Mouse (Mus musculus): ENCODE measurements at regions not wholly inside any gene's neighbourhood (a gene's known extent, or its start where the extent isn't known, plus 50 kb on each side); places are given as distances from the start of the nearest gene placed in this dataset.

GRCm38 (mm10) chr13:70134544-70134943 lies 332.3 kb downstream of the Med10 start:
- DNase-seq (ENCODE audit: low spot score) = no peak

GRCm38 (mm10) chr13:70136209-70136608 lies 334.0 kb downstream of the Med10 start:
- no peak for DNase-seq (ENCODE audit: low spot score)

GRCm38 (mm10) chr13:70144461-70144860 lies 342.3 kb downstream of the Med10 start:
- DNase-seq (ENCODE audit: low spot score) = no peak

- DNase-seq (ENCODE audit: low spot score) = no peak
Observed at GRCm38 (mm10) chr13:70145466-70145865, 343.3 kb downstream of the Med10 start.

GRCm38 (mm10) chr13:70149041-70149898 lies 347.1 kb downstream of the Med10 start:
- no peak for DNase-seq (ENCODE audit: low spot score)

- DNase-seq (ENCODE audit: low spot score) = no peak
Observed at GRCm38 (mm10) chr13:70149899-70150184, 347.6 kb downstream of the Med10 start.

GRCm38 (mm10) chr13:70153062-70153461 lies 350.9 kb downstream of the Med10 start:
- DNase-seq (ENCODE audit: low spot score) = no peak

GRCm38 (mm10) chr13:70155596-70155995 lies 353.4 kb downstream of the Med10 start:
- no peak for DNase-seq (ENCODE audit: low spot score)

GRCm38 (mm10) chr13:70156975-70157588 lies 354.9 kb downstream of the Med10 start:
- no peak for DNase-seq (ENCODE audit: low spot score)

- no peak for DNase-seq (ENCODE audit: low spot score)
Observed at GRCm38 (mm10) chr13:70159065-70159464, 356.9 kb downstream of the Med10 start.

- peak; percentile 22 for DNase-seq (ENCODE audit: low spot score)
Observed at GRCm38 (mm10) chr13:70159604-70160003, 357.4 kb downstream of the Med10 start.

- DNase-seq (ENCODE audit: low spot score) = no peak
Observed at GRCm38 (mm10) chr13:70162115-70162514, 359.9 kb downstream of the Med10 start.

GRCm38 (mm10) chr13:70165511-70166225 lies 363.5 kb downstream of the Med10 start:
- DNase-seq (ENCODE audit: low spot score) = no peak

- DNase-seq (ENCODE audit: low spot score) = no peak
Observed at GRCm38 (mm10) chr13:70167747-70168146, 365.6 kb downstream of the Med10 start.

- no peak for DNase-seq (ENCODE audit: low spot score)
Observed at GRCm38 (mm10) chr13:70168906-70169305, 366.7 kb downstream of the Med10 start.

- no peak for DNase-seq (ENCODE audit: low spot score)
Observed at GRCm38 (mm10) chr13:70177066-70177465, 374.9 kb downstream of the Med10 start.

- no peak for DNase-seq (ENCODE audit: low spot score)
Observed at GRCm38 (mm10) chr13:70178073-70178491, 375.9 kb downstream of the Med10 start.

GRCm38 (mm10) chr13:70190978-70191377 lies 388.8 kb downstream of the Med10 start:
- no peak for DNase-seq (ENCODE audit: low spot score)

- DNase-seq (ENCODE audit: low spot score) = peak; percentile 33
Observed at GRCm38 (mm10) chr13:70192101-70193025, 390.2 kb downstream of the Med10 start.

GRCm38 (mm10) chr13:70193270-70193669 lies 391.1 kb downstream of the Med10 start:
- DNase-seq (ENCODE audit: low spot score) = no peak

GRCm38 (mm10) chr13:70195854-70196253 lies 393.7 kb downstream of the Med10 start:
- DNase-seq (ENCODE audit: low spot score) = no peak

- no peak for DNase-seq (ENCODE audit: low spot score)
Observed at GRCm38 (mm10) chr13:70198638-70199037, 396.4 kb downstream of the Med10 start.

Measured in left cerebral cortex, adult 11 months (tissue).